Mouse (Mus musculus): ENCODE measurements at regions not wholly inside any gene's neighbourhood (a gene's known extent, or its start where the extent isn't known, plus 50 kb on each side); places are given as distances from the start of the nearest gene placed in this dataset.
"Not testable (repeated sequence)": the region's sequence is repeated elsewhere in the genome, so short reads cannot be mapped to it uniquely, and the experiment has no call there.

- H3K9ac ChIP-seq (ENCODE audit: low read depth, low read length); H3K9me3 ChIP-seq (ENCODE audit: control insufficient read depth, low read length); H3K4me2 ChIP-seq (ENCODE audit: low read depth, low read length); ATAC-seq; H3K27me3 ChIP-seq (replicated peaks; ENCODE audit: control insufficient read depth, insufficient read depth, low read length); H3K27ac ChIP-seq (ENCODE audit: low read length); H3K4me3 ChIP-seq (ENCODE audit: low read length); H3K36me3 ChIP-seq (ENCODE audit: control insufficient read depth, insufficient read depth, low read length); H3K4me1 ChIP-seq (ENCODE audit: control insufficient read depth, insufficient read depth, low read length): not testable (repeated sequence)
- 100% methylated on average over 1 of the region's 7 CpGs for WGBS
Observed at GRCm38 (mm10) chr14:53324367-53324766, 828.8 kb upstream of the Olfr1507 start.

GRCm38 (mm10) chr14:53318512-53319309 lies 823.2 kb upstream of the Olfr1507 start:
- not testable (repeated sequence) for H3K36me3 ChIP-seq (ENCODE audit: control insufficient read depth, insufficient read depth, low read length); H3K4me1 ChIP-seq (ENCODE audit: control insufficient read depth, insufficient read depth, low read length); H3K9ac ChIP-seq (ENCODE audit: low read depth, low read length); H3K27me3 ChIP-seq (replicated peaks; ENCODE audit: control insufficient read depth, insufficient read depth, low read length); H3K27ac ChIP-seq (ENCODE audit: low read length); H3K4me3 ChIP-seq (ENCODE audit: low read length); H3K9me3 ChIP-seq (ENCODE audit: control insufficient read depth, low read length); ATAC-seq; H3K4me2 ChIP-seq (ENCODE audit: low read depth, low read length)
- no CpG with 5 or more reads among the region's 9 CpGs for WGBS

GRCm38 (mm10) chr14:53312490-53312889 lies 816.9 kb upstream of the Olfr1507 start:
- not testable (repeated sequence) for H3K9ac ChIP-seq (ENCODE audit: low read depth, low read length); H3K4me3 ChIP-seq (ENCODE audit: low read length); H3K4me2 ChIP-seq (ENCODE audit: low read depth, low read length); H3K27me3 ChIP-seq (replicated peaks; ENCODE audit: control insufficient read depth, insufficient read depth, low read length); H3K4me1 ChIP-seq (ENCODE audit: control insufficient read depth, insufficient read depth, low read length); H3K36me3 ChIP-seq (ENCODE audit: control insufficient read depth, insufficient read depth, low read length); ATAC-seq; H3K9me3 ChIP-seq (ENCODE audit: control insufficient read depth, low read length); H3K27ac ChIP-seq (ENCODE audit: low read length)
- 20% methylated on average over 1 of the region's 1 CpGs for WGBS

GRCm38 (mm10) chr14:53303179-53303578 lies 807.6 kb upstream of the Olfr1507 start:
- H3K36me3 ChIP-seq (ENCODE audit: control insufficient read depth, insufficient read depth, low read length); H3K4me3 ChIP-seq (ENCODE audit: low read length); ATAC-seq; H3K4me1 ChIP-seq (ENCODE audit: control insufficient read depth, insufficient read depth, low read length); H3K9me3 ChIP-seq (ENCODE audit: control insufficient read depth, low read length); H3K9ac ChIP-seq (ENCODE audit: low read depth, low read length); H3K4me2 ChIP-seq (ENCODE audit: low read depth, low read length); H3K27me3 ChIP-seq (replicated peaks; ENCODE audit: control insufficient read depth, insufficient read depth, low read length); H3K27ac ChIP-seq (ENCODE audit: low read length): not testable (repeated sequence)
- no CpG with 5 or more reads among the region's 3 CpGs for WGBS

- H3K27me3 ChIP-seq (replicated peaks; ENCODE audit: control insufficient read depth, insufficient read depth, low read length); ATAC-seq; H3K4me3 ChIP-seq (ENCODE audit: low read length); H3K9ac ChIP-seq (ENCODE audit: low read depth, low read length); H3K4me2 ChIP-seq (ENCODE audit: low read depth, low read length); H3K27ac ChIP-seq (ENCODE audit: low read length); H3K36me3 ChIP-seq (ENCODE audit: control insufficient read depth, insufficient read depth, low read length); H3K4me1 ChIP-seq (ENCODE audit: control insufficient read depth, insufficient read depth, low read length); H3K9me3 ChIP-seq (ENCODE audit: control insufficient read depth, low read length): not testable (repeated sequence)
- WGBS: no CpG with 5 or more reads among the region's 3 CpGs
Observed at GRCm38 (mm10) chr14:53302491-53302829, 806.9 kb upstream of the Olfr1507 start.

GRCm38 (mm10) chr14:53301722-53302490 lies 806.4 kb upstream of the Olfr1507 start:
- not testable (repeated sequence) for H3K27ac ChIP-seq (ENCODE audit: low read length); H3K9ac ChIP-seq (ENCODE audit: low read depth, low read length); H3K4me3 ChIP-seq (ENCODE audit: low read length); H3K9me3 ChIP-seq (ENCODE audit: control insufficient read depth, low read length); H3K27me3 ChIP-seq (replicated peaks; ENCODE audit: control insufficient read depth, insufficient read depth, low read length); H3K36me3 ChIP-seq (ENCODE audit: control insufficient read depth, insufficient read depth, low read length); H3K4me1 ChIP-seq (ENCODE audit: control insufficient read depth, insufficient read depth, low read length); H3K4me2 ChIP-seq (ENCODE audit: low read depth, low read length); ATAC-seq
- WGBS: no CpG with 5 or more reads among the region's 11 CpGs

- not testable (repeated sequence) for H3K9ac ChIP-seq (ENCODE audit: low read depth, low read length); H3K27me3 ChIP-seq (replicated peaks; ENCODE audit: control insufficient read depth, insufficient read depth, low read length); H3K4me3 ChIP-seq (ENCODE audit: low read length); H3K9me3 ChIP-seq (ENCODE audit: control insufficient read depth, low read length); ATAC-seq; H3K36me3 ChIP-seq (ENCODE audit: control insufficient read depth, insufficient read depth, low read length); H3K4me1 ChIP-seq (ENCODE audit: control insufficient read depth, insufficient read depth, low read length); H3K4me2 ChIP-seq (ENCODE audit: low read depth, low read length); H3K27ac ChIP-seq (ENCODE audit: low read length)
- WGBS: 80% methylated on average over 1 of the region's 1 CpGs
Observed at GRCm38 (mm10) chr14:53301110-53301509, 805.6 kb upstream of the Olfr1507 start.

- not testable (repeated sequence) for H3K4me1 ChIP-seq (ENCODE audit: control insufficient read depth, insufficient read depth, low read length); H3K9ac ChIP-seq (ENCODE audit: low read depth, low read length); H3K36me3 ChIP-seq (ENCODE audit: control insufficient read depth, insufficient read depth, low read length); H3K4me2 ChIP-seq (ENCODE audit: low read depth, low read length); H3K27ac ChIP-seq (ENCODE audit: low read length); H3K27me3 ChIP-seq (replicated peaks; ENCODE audit: control insufficient read depth, insufficient read depth, low read length); H3K4me3 ChIP-seq (ENCODE audit: low read length); ATAC-seq; H3K9me3 ChIP-seq (ENCODE audit: control insufficient read depth, low read length)
- WGBS: no CpG with 5 or more reads among the region's 5 CpGs
Observed at GRCm38 (mm10) chr14:53299735-53300134, 804.2 kb upstream of the Olfr1507 start.

GRCm38 (mm10) chr14:53283350-53284141 lies 788.0 kb upstream of the Olfr1507 start:
- not testable (repeated sequence) for H3K4me3 ChIP-seq (ENCODE audit: low read length); H3K4me1 ChIP-seq (ENCODE audit: control insufficient read depth, insufficient read depth, low read length); ATAC-seq; H3K36me3 ChIP-seq (ENCODE audit: control insufficient read depth, insufficient read depth, low read length); H3K27me3 ChIP-seq (replicated peaks; ENCODE audit: control insufficient read depth, insufficient read depth, low read length); H3K9ac ChIP-seq (ENCODE audit: low read depth, low read length); H3K27ac ChIP-seq (ENCODE audit: low read length); H3K9me3 ChIP-seq (ENCODE audit: control insufficient read depth, low read length); H3K4me2 ChIP-seq (ENCODE audit: low read depth, low read length)
- WGBS: no CpG with 5 or more reads among the region's 12 CpGs
